Mouse (Mus musculus) urinary bladder, adult 18-20 months (tissue): ENCODE results near the gene Vmn2r9.
"Not testable (repeated sequence)": the region's sequence is repeated elsewhere in the genome, so short reads cannot be mapped to it uniquely, and the experiment has no call there.

Experiments
- DNase-seq, 2 experiments: peaks; one replicate each; pipeline ENCODE4 v3.0.0; 2022; ENCODE audit warnings: low spot score in 2 of 2, mixed read lengths in 2 of 2

Vmn2r9 gene

DNA sequence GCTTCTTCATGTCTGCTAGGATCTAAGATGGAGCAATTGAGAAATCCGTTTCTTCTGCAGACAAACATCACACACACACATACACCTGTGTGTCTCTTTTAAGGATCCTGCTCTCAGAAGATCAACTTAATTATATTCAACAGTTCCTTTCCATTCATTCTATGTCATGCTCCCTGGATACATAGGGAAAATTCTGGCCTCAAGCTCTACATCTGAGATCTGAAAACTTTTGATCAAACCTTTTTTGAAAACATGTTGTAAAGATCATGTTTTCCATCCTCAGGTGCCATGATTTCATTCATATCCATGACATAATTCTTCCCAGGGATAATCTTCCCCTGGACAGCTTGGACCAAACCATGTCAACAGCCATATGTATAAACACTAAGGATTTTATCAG is at the start of gene Vmn2r9:
TSS of gene Vmn2r9 (minus strand) at position 101 of the 400 bp plus-strand sequence.
- not testable (repeated sequence) for DNase-seq

- peak in 1 of 2 experiments; percentile 0 for DNase-seq
Measured at GRCm38 (mm10) chr5:108866746-108867145, 14.3 kb upstream of the Vmn2r9 start.

GRCm38 (mm10) chr5:108849466-108849865 is 2.9 kb downstream of the Vmn2r9 start:
- no peak for DNase-seq

- peak in 1 of 2 experiments; percentile 4 for DNase-seq
Measured at GRCm38 (mm10) chr5:108836156-108836555, 16.2 kb downstream of the Vmn2r9 start.

GRCm38 (mm10) chr5:108823276-108823675 is 29.1 kb downstream of the Vmn2r9 start:
- DNase-seq: no peak

DNA sequence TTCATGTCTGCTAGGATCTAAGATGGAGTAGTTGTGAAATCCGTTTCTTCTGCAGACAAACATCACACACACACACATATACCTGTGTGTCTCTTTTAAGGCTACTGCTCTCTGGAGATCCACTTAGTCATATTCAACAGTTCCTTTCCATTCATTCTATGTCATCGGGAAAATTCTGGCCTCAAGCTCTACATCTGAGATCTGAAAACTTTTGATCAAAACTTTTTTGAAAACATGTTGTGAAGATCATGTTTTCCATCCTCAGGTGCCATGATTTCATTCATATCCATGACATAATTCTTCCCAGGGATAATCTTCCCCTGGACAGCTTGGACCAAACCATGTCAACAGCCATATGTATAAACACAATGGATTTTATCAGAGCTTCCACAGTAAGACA is 43.7 kb downstream of the Vmn2r9 start, which contains the start of gene Vmn2r8:
TSS of gene Vmn2r8 (minus strand) at position 101 of the 400 bp plus-strand sequence.
- DNase-seq: not testable (repeated sequence)

GRCm38 (mm10) chr5:108803646-108804045 is 48.8 kb downstream of the Vmn2r9 start:
- DNase-seq: no peak

- not testable (repeated sequence) for DNase-seq
Measured at GRCm38 (mm10) chr5:108795263-108795662, 57.1 kb downstream of the Vmn2r9 start, which contains the start of gene Tmed11. Tmed11 (minus strand) TSS chr5:108795363.

DNA sequence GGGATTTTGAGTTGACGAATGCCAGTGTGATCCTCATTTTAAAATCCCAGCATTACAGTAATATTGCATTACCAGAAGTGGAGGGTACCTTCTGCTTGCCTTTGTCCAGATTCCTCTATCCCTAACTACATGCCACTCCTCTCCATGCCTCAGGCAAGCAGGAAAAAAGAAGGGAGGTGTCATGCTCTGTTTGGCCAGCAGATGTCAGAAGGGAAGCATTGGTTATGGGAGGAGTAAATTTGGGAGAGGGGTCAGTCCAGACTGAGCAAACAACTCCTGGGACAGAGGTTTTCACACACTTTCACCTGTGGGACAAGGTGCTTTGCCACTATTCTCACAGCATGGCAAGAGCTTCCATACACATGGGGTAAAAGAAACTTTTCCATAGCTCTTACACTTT is 62.0 kb downstream of the Vmn2r9 start:
- DNase-seq: peak in 1 of 2 experiments; percentile 7
